Mouse (Mus musculus) forebrain, embryonic 13.5 days (tissue): ENCODE measurements at regions not wholly inside any gene's neighbourhood (a gene's known extent, or its start where the extent isn't known, plus 50 kb on each side); places are given as distances from the start of the nearest gene placed in this dataset. TPM values are rescaled to one million over a fixed set of nuclear protein-coding genes. Genes with fewer than 3 reads are reported as not detected.

Experiments used
- ATAC-seq: fragments of 200-750 bp; cut with Nextera tagmentation; 2 replicates; pipeline ENCODE4 v1.8.0; 2017
- H3K27ac ChIP-seq: fragments of 300-500 bp; sonication (generic); 2 replicates; pipeline ENCODE4 v1.5.1; 2015; ENCODE audit warnings: inconsistent platforms, mild to moderate bottlenecking, moderate library complexity
- H3K27me3 ChIP-seq: fragments of 300-500 bp; sonication (generic); 2 replicates; pipeline ENCODE4 v1.6.1; 2015; ENCODE audit warnings: mild to moderate bottlenecking, inconsistent platforms
- H3K36me3 ChIP-seq: fragments of 300-500 bp; sonication (generic); 2 replicates; pipeline ENCODE4 v1.6.1; 2015; ENCODE audit warnings: mild to moderate bottlenecking, inconsistent platforms; ENCODE audit not compliant: poor library complexity, severe bottlenecking
- H3K4me1 ChIP-seq: fragments of 300-500 bp; sonication (generic); 2 replicates; pipeline ENCODE4 v1.6.1; 2015; ENCODE audit warnings: inconsistent platforms
- H3K4me2 ChIP-seq: fragments of 300-500 bp; sonication (generic); 2 replicates; pipeline ENCODE4 v1.6.1; 2015; ENCODE audit warnings: inconsistent platforms, mild to moderate bottlenecking, moderate library complexity
- H3K4me3 ChIP-seq: fragments of 300-500 bp; sonication (generic); 2 replicates; pipeline ENCODE4 v1.5.1; 2015; ENCODE audit warnings: mild to moderate bottlenecking, inconsistent platforms
- H3K9ac ChIP-seq: fragments of 300-500 bp; sonication (generic); 2 replicates; pipeline ENCODE4 v1.6.1; 2015; ENCODE audit warnings: mild to moderate bottlenecking, inconsistent platforms
- H3K9me3 ChIP-seq: fragments of 300-500 bp; sonication (generic); replicated peaks from 2 replicates; pipeline ENCODE4 v1.6.1; 2016; ENCODE audit warnings: inconsistent platforms
- WGBS: fragments of 180-500 bp; shearing (Covaris S2); methylation state at CpG from one replicate; pipeline ENCODE4 v1.1.7; 2015; 5-methylcytosine and 5-hydroxymethylcytosine counted together
- microRNA-seq: library from miRNA; unstranded; fragments of <30 nt; microRNA quantifications from one replicate; pipeline ENCODE4, GENCODE M21; 2016

- ATAC-seq: peak; percentile 68; the same call in 1 of the 2 replicates
Observed at GRCm38 (mm10) chr12:37015474-37016248, 92.7 kb upstream of the Meox2 start.

DNA sequence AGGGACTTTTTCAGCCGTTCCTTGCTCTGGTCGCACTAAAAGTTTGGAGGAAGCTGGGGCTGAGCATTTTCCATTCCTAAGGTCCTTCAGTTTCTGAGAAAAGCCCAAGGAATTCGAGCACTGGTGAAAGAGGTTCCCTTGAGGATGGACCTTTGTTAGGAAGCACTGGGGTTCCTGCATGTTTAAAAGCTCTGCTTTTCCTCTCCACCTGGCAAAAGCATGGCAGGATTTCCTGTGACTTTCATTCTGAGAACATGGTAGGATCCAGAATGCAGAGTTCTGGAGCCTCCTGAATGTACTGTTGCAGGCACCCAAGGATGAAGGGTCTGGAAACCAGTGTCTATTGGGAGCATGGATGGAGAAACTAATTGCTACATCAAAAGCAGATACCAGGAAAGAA, 61.1 kb upstream of the Meox2 start:
- WGBS: 83% methylated on average over 3 of the region's 3 CpGs
- no peaks in the 10 kb centered on the region for H3K4me1 ChIP-seq
- no peaks in the 10 kb centered on the region for H3K9me3 ChIP-seq
- H3K9ac ChIP-seq: no peak overlapping the region
- H3K4me2 ChIP-seq: no peak overlapping the region
- H3K27ac ChIP-seq: no peak overlapping the region
- H3K36me3 ChIP-seq: no peaks in the 10 kb centered on the region
- no peaks in the 10 kb centered on the region for H3K27me3 ChIP-seq
- ATAC-seq: no peak
- no peak overlapping the region for H3K4me3 ChIP-seq

More at GRCm38 (mm10) chr12:37015474-37016248, 92.7 kb upstream of the Meox2 start:
- H3K4me2 ChIP-seq: no peak overlapping the region
- H3K9me3 ChIP-seq: no peaks in the 10 kb centered on the region
- H3K27me3 ChIP-seq: no peaks in the 10 kb centered on the region
- no peaks in the 10 kb centered on the region for H3K36me3 ChIP-seq
- H3K4me3 ChIP-seq: no peak overlapping the region
- H3K27ac ChIP-seq: no peak overlapping the region
- H3K4me1 ChIP-seq: no peaks in the 10 kb centered on the region
- no peak overlapping the region for H3K9ac ChIP-seq
- 51% methylated on average over 4 of the region's 4 CpGs for WGBS

- Histone ChIP-seq H3K36me3 (no peaks in the 10 kb centered on the region), H3K9ac (no peak overlapping the region), H3K9me3 (no peaks in the 10 kb centered on the region), H3K27me3 (no peaks in the 10 kb centered on the region), H3K4me2 (no peak overlapping the region), H3K27ac (no peak overlapping the region), H3K4me1 (no peaks in the 10 kb centered on the region), H3K4me3 (no peak overlapping the region)
- ATAC-seq: no peak
- 25% methylated on average over 1 of the region's 1 CpGs for WGBS
Observed at GRCm38 (mm10) chr12:37050596-37050995, 57.7 kb upstream of the Meox2 start.

DNA sequence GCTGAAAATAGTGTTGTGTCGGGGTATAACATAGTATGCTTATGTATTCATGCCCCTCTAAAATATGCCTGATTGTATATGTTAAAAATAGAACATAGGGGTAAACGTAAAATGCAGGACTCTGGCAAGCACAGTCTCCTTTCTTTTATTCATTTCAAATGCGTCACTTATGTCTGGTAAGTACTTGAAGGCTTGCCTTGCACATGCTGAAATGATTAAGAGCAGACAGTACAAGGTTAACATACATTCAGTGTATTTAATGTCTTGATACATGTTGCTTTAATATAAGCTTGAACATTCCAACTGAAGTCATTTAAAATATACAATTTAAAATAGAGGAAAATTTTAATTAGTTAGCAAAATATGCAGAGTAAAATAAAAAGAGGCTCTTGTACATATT, 50.9 kb upstream of the Meox2 start:
- no peak overlapping the region for H3K27ac ChIP-seq
- H3K36me3 ChIP-seq: no peaks in the 10 kb centered on the region
- H3K4me1 ChIP-seq: 0 out of 2 replicates have a peak, but pooled peaks cover 4% of the 10 kb centered on the region
- no peaks in the 10 kb centered on the region for H3K9me3 ChIP-seq
- H3K4me3 ChIP-seq: no peak overlapping the region
- H3K9ac ChIP-seq: no peak overlapping the region
- no peak for ATAC-seq
- WGBS: 78% methylated on average over 3 of the region's 3 CpGs
- H3K4me2 ChIP-seq: no peak overlapping the region
- H3K27me3 ChIP-seq: no peaks in the 10 kb centered on the region

Small RNA genes in the stretch of these regions (microRNA-seq; reads per million reads assigned to microRNA genes)
- not detected for gene Gm44326
- 128 reads per million, percentile 53 among the genes with 10 or more reads in this experiment for gene Mir5099
